Mouse (Mus musculus) cerebellum, postnatal 10 days (tissue): Measurements from ENCODE around the gene Dmgdh.

Experiments
- DNase-seq, 2 experiments: peaks; one replicate each; pipeline ENCODE4 v3.0.0; 2021; ENCODE audit warnings: mixed read lengths in 2 of 2

Gene Dmgdh

GRCm38 (mm10) chr13:93773704-93774315 is 99.6 kb downstream of the Dmgdh start:
- no peak for DNase-seq

GRCm38 (mm10) chr13:93782823-93783222 is 108.6 kb downstream of the Dmgdh start:
- no peak for DNase-seq

- peak; percentile 65 to 68 for DNase-seq
Observed at GRCm38 (mm10) chr13:93785329-93785728, 111.1 kb downstream of the Dmgdh start.

- DNase-seq: peak; percentile 76 to 85
Observed at GRCm38 (mm10) chr13:93786051-93786450, 111.8 kb downstream of the Dmgdh start.

GRCm38 (mm10) chr13:93787647-93788046 is 113.4 kb downstream of the Dmgdh start:
- DNase-seq: peak; percentile 93 to 96

- DNase-seq: peak; percentile 73 to 86
Observed at GRCm38 (mm10) chr13:93792945-93793642, 118.9 kb downstream of the Dmgdh start.

- peak in 1 of 2 experiments; percentile 24 for DNase-seq
Observed at GRCm38 (mm10) chr13:93793643-93794182, 119.5 kb downstream of the Dmgdh start.

- DNase-seq: no peak
Observed at GRCm38 (mm10) chr13:93797011-93797600, 122.9 kb downstream of the Dmgdh start.
